Mouse (Mus musculus): ENCODE measurements at regions not wholly inside any gene's neighbourhood (a gene's known extent, or its start where the extent isn't known, plus 50 kb on each side); places are given as distances from the start of the nearest gene placed in this dataset.
"Not testable (repeated sequence)": the region's sequence is repeated elsewhere in the genome, so short reads cannot be mapped to it uniquely, and the experiment has no call there.

DNA sequence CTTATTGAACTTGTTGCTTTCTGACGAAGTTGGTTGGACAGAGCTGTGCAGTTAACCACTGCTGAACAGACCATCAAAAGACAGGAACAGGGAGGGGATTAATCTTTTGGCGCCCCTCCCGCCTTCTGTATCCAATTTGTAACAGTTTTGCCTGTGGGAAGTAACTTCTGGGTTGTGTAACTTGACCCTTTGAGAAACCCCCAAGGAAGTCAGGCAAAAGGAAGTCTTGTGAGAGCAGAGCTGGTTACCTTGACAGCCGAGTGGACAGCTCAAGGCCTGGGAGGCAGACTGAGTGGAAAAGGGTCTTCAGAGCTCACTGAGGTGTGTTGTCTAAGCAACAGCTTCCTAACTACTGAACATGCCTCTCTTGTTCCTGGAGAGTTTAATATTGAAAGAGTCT lies 75.8 kb upstream of the Hao2 start:
- no peak for DNase-seq (ENCODE audit: low spot score)

DNA sequence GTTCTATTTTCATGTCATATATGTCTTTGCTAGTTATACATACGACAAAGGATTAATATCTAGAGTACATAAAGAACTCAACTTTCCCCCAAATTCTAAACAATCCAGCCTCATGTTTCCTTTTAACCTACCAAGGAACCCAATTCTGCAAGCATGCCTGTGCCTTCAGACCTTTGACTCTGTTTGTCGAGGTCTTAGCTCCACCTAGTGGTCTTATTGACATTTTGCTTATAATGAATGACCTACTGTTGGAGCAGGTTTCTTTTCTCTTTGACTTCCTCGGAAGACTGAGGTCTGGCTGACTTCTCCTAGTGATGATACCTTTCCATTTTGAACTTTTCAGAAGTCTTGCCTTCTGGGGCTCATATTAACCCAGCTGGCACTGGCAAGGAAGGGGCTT lies 82.7 kb upstream of the Hao2 start:
- DNase-seq (ENCODE audit: low spot score), result peak; percentile 15

DNA sequence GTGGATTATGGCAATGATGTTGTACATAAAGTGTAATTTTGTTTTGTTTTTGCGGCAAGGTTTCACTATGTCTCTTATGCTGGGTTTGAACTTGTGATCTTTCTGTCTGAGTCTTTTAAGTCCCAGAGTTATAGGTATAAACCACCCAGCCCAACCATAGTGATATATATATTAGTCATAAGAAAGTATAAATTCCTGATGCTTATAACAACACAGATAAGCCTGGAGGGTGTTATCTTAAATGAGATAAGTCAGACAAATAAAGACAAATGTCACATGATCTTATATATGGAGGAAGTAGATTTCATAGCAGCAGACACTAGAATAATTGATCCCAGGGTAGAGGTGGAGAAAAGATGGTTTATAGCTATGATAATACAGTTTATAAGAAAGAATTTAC lies 89.7 kb upstream of the Hao2 start:
- DNase-seq (ENCODE audit: low spot score), result no peak

DNA sequence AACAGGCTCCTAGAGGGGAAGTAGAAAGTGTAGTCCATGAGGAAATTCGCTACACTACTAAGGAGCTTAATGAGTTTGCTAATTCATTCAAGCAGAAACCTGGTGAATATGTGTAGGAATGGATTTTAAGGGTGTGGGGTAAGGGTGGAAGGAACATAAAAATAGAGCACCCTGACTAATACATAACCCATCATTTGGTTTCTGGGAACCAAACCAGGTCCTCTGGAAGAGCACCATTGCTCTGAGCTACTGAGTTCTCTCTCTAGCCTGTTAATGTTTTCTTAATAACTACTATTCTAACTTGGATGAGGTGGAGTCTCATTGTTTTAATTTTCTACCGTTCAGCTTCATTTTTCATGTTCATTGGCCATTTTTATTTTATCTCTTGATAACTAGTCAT lies 94.2 kb upstream of the Hao2 start:
- DNase-seq (ENCODE audit: low spot score), result not testable (repeated sequence)

DNA sequence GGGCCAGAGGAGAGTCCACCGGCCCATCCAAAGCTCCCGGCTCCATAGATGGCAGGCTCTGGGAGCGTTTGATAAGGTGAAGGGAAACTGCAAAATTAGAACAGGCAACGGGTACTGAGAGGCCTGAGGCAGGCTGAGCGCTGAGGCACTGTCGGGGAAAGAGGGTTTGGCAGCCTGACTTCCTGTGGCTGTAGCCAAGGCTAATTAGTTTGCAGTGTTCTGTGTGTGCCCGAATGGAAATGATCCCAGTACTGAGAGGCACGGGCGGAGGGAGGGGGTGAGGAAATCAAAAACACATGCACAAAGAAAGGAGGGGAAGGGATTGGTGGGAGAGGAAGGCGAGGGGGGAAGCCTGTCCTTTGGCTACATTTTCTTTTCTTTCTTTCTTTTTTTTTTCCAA lies 97.8 kb upstream of the Hao2 start:
- peak; percentile 11 for DNase-seq (ENCODE audit: low spot score)

DNA sequence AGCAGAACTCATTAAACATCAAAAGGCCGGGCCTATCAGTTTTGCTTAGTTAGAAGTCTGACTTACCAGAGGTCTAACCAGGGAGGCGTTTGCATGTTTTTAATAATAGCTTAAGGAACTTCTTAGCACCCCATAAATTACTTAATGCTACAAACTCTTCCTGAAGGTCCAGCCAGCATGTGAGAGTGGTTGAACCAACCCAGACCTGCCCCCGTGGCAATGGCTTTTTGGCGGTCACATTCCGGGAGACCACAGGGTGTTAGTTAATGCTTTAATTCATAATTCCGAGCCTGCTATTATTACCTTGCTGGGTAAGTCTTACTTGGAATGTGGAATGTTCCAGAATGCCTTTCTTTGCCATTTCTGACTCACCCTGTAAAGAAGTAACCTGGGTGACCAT lies 98.2 kb upstream of the Hao2 start:
- no peak for DNase-seq (ENCODE audit: low spot score)

DNA sequence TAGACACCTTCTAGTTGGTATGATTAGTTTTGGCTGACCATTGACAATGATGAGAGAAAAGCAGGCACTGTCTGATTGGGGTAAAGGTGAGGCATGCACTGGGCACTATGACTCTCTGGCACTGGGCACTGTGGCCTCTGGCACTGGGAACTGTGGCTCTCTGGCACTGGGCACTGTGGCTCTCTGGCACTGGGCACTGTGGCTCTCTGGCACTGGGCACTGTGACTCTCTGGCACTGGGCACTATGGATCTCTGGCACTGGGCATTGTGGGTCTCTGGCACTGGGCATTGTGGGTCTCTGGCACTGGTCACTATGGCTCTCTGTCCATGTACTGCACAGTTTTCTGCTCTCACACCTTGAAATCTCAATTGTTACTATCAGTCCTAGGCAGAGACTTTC lies 101.0 kb upstream of the Hao2 start:
- DNase-seq (ENCODE audit: low spot score), result no peak

DNA sequence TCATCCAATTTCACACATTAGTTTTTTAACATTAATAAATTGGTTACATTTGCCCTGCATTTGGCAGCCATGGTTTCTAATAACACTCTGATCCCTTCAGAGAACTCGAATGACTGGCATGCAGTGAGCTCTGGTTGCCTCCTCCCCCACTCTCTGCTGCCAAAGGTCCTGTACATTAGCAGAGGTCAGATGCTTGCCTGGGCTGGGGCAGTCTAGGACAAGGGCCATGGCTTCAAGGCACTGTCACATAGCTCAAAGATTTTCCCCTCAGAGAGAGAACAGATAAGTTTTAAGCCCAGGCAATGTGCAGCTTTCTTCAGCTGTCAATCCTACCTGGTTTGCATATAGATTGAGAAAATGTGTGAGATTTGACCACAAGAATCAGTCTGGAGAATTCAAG lies 110.2 kb upstream of the Wars2 start:
- DNase-seq (ENCODE audit: low spot score), result no peak

DNA sequence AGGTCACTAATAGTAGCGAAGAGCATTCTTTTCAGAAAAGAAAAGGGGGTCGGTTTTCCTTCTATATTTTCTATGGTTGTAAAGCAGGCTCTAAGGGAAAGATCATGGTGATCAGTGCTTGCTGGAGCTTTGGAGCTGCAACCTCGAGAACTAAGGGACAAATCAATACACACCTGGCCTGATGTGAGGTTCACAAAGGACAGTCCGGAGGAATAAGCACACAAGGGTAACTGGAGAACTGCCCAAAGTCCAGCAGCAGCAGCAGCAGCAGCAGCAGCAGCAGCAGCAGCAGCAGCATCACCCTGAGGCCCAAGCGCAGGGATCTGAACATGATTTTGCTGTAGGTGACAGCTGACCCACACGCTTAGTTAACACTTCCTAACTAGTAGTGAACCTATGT lies 94.7 kb upstream of the Wars2 start:
- no peak for DNase-seq (ENCODE audit: low spot score)

DNA sequence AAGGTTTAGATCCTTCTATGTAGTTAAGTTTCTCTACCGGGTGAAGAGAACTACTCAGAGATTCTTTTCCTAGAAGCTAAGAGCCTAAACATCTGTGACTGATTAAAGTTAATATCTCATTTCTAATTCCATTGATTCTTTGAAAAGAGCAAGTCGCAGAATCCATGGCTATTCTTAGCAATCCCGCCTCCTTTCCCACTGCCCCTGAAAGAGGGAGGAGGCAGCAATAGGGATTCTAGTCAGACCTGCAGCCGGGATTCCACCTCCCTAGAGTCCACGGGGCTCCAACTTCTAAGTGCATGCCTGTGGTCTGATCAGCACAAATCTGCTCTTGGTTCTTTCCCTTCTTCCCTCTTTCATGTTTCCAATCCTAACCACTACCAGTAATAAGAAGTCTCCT lies 93.7 kb upstream of the Wars2 start:
- DNase-seq (ENCODE audit: low spot score), result no peak

DNA sequence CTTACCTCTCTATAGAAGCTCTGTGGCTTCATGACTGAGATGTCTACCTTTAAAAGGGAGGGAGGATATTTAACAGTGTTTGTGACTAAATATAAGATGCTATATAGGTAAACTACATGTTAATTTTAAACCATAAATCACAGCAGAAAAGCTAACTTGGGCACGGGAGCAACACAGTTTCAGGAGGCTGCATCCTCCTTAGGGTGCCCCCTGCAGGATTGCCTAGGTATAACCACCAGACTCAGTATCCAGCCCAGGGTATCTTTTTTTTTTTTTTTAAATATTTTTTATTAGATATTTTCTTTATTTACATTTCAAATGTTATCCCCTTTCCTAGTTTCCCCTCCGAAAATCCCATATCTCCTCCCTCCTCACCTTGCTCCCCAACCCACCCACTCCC lies 91.6 kb upstream of the Wars2 start:
- DNase-seq (ENCODE audit: low spot score), result no peak

DNA sequence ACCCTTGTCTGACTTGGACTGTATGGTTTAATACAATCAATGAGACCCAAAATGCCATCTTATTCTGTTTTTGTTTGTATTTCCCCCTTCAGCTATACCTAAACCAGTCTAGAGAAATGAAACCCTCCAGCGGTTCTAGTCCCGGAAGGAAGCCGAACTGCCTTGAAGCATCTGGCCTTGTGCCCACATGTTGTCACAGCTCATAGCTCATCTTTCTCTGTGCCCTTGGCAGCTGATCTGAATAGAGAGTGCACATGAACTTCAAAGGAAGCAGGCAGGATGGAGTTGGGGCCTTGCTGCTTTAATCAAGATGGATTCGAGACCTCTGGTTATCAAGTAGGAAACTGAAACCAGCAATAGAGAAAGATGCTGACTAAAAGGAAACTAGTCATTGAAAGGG lies 88.7 kb upstream of the Wars2 start:
- no peak for DNase-seq (ENCODE audit: low spot score)

DNA sequence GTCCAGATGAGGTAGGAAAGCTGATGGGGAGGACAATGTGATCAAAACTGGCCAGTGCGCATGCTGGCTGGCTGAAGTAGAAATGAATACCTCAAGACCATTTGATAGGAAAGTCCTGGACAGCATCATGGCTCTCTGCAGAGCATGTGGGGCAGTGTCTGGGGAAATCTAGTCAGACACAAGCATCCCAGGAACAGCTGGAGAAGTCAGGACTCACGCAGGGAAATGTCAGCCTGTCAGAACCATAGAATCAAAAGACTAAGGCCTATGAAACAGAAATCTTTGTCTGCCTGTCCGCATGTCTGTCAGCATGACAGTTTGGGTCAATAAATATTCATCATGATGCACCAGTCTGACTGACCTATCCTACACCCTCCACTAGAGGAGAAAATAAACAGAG lies 73.7 kb upstream of the Wars2 start:
- no peak for DNase-seq (ENCODE audit: low spot score)

Data from layer of hippocampus, adult 11-12 months (tissue).